Mouse (Mus musculus) CH12.LX (cell line): ENCODE measurements around the gene Nek2. TPM values are rescaled to one million over a fixed set of nuclear protein-coding genes. Genes with fewer than 3 reads are reported as not detected.

Source experiments
- DNase-seq: peaks from one replicate; pipeline ENCODE4 v3.0.0-alpha.2; 2013; ENCODE audit errors: extremely low read depth
- H3K27ac ChIP-seq: 2 replicates; pipeline ENCODE4 v1.5.1; 2012; ENCODE audit warnings: low read depth, mild to moderate bottlenecking, control low read depth, moderate library complexity; ENCODE audit not compliant: insufficient read depth
- H3K27me3 ChIP-seq: replicated peaks from 2 replicates; pipeline ENCODE3; 2012; ENCODE audit warnings: inconsistent platforms
- H3K36me3 ChIP-seq, 2 experiments: replicated peaks in 1 of 2; 2 replicates each; pipeline versions ENCODE3 to v1.6.1; 2012; ENCODE audit warnings: inconsistent platforms in 1 of 2, low read length in 1 of 2, mild to moderate bottlenecking in 1 of 2, mixed read lengths in 1 of 2, moderate library complexity in 1 of 2; ENCODE audit not compliant: control insufficient read depth in 1 of 2, insufficient read depth in 1 of 2
- H3K4me1 ChIP-seq, 2 experiments: 2 replicates each; pipeline ENCODE4 v1.6.1; 2012; ENCODE audit warnings: inconsistent platforms in 1 of 2, moderate library complexity in 1 of 2; ENCODE audit not compliant: insufficient read depth in 2 of 2, control insufficient read depth in 1 of 2
- H3K4me2 ChIP-seq: 2 replicates; pipeline ENCODE4 v1.6.1; 2012; ENCODE audit warnings: low read depth, mild to moderate bottlenecking, control low read depth; ENCODE audit not compliant: poor library complexity, insufficient read depth, severe bottlenecking
- H3K4me3 ChIP-seq, 3 experiments: fragments of 150-350 bp in 1 of 3; sonication (generic) in 1 of 3; replicated peaks in 1 of 3; 2 replicates each; pipeline versions ENCODE3 to v1.5.1; 2011 to 2012; ENCODE audit warnings: low read depth in 2 of 3, low read length in 2 of 3, mild to moderate bottlenecking in 2 of 3, moderate library complexity in 2 of 3, control low read depth in 1 of 3, improper control_type of control experiment in 1 of 3, inconsistent platforms in 1 of 3, mixed read lengths in 1 of 3; ENCODE audit not compliant: poor library complexity in 1 of 3
- H3K79me2 ChIP-seq: replicated peaks from 2 replicates; pipeline ENCODE4 v1.6.1; 2012; ENCODE audit warnings: mild to moderate bottlenecking, moderate library complexity; ENCODE audit not compliant: control insufficient read depth, poor library complexity, insufficient read depth, severe bottlenecking; ENCODE audit errors: extremely low read depth
- H3K9ac ChIP-seq: 2 replicates; pipeline ENCODE4 v1.6.1; 2012; ENCODE audit warnings: low read depth, mild to moderate bottlenecking, control low read depth, moderate library complexity; ENCODE audit not compliant: insufficient read depth
- H3K9me3 ChIP-seq: replicated peaks from 2 replicates; pipeline ENCODE3; 2012; ENCODE audit warnings: low read length, inconsistent platforms, mixed read lengths
- BHLHE40 ChIP-seq: IDR thresholded peaks from 2 replicates; pipeline ENCODE4 v1.6.1; 2011; ENCODE audit warnings: mild to moderate bottlenecking, low read depth, low read length, improper control_type of control experiment
- CHD1 ChIP-seq: IDR thresholded peaks from 2 replicates; pipeline ENCODE4 v1.6.1; 2012; ENCODE audit warnings: low read depth, low read length, improper control_type of control experiment, inconsistent platforms
- CTCF ChIP-seq, 2 experiments: IDR thresholded peaks in 1 of 2; conservative IDR thresholded peaks in 1 of 2; 2 replicates each; pipeline ENCODE4 v1.5.1; 2011 to 2012; ENCODE audit warnings: low read depth in 2 of 2, low read length in 2 of 2, improper control_type of control experiment in 1 of 2, inconsistent platforms in 1 of 2, mild to moderate bottlenecking in 1 of 2, moderate library complexity in 1 of 2
- ELF1 ChIP-seq: IDR thresholded peaks from 2 replicates; pipeline ENCODE4 v1.6.1; 2014; ENCODE audit warnings: low read depth, mild to moderate bottlenecking, inconsistent platforms, low read length, improper control_type of control experiment
- EP300 ChIP-seq: IDR thresholded peaks from 2 replicates; pipeline ENCODE4 v1.6.1; 2011; ENCODE audit warnings: low read length, improper control_type of control experiment
- ETS1 ChIP-seq: conservative IDR thresholded peaks from 2 replicates; pipeline ENCODE4 v1.6.1; 2012; ENCODE audit warnings: low read depth, mild to moderate bottlenecking, inconsistent platforms, low read length, improper control_type of control experiment, moderate library complexity
- GABPA ChIP-seq: IDR thresholded peaks from 2 replicates; pipeline ENCODE4 v1.6.1; 2012; ENCODE audit warnings: low read depth, low read length, improper control_type of control experiment, inconsistent platforms; ENCODE audit not compliant: insufficient replicate concordance
- HCFC1 ChIP-seq: IDR thresholded peaks from 2 replicates; pipeline ENCODE4 v1.6.1; 2012; ENCODE audit warnings: low read depth, mild to moderate bottlenecking, inconsistent platforms, low read length, improper control_type of control experiment
- IRF4 ChIP-seq: IDR thresholded peaks from 2 replicates; pipeline ENCODE4 v1.6.1; 2014; ENCODE audit warnings: low read depth, mild to moderate bottlenecking, inconsistent platforms, low read length, improper control_type of control experiment
- KAT2A ChIP-seq: IDR thresholded peaks from 2 replicates; pipeline ENCODE4 v1.6.1; 2012; ENCODE audit warnings: low read length, improper control_type of control experiment, inconsistent platforms; ENCODE audit not compliant: insufficient replicate concordance
- MAX ChIP-seq: IDR thresholded peaks from 2 replicates; pipeline ENCODE4 v1.6.1; 2011; ENCODE audit warnings: low read length, improper control_type of control experiment
- MAZ ChIP-seq: IDR thresholded peaks from 2 replicates; pipeline ENCODE4 v1.6.1; 2012; ENCODE audit warnings: low read depth, mild to moderate bottlenecking, inconsistent platforms, low read length, improper control_type of control experiment, moderate library complexity
- MYC ChIP-seq: IDR thresholded peaks from 2 replicates; pipeline ENCODE4 v1.6.1; 2011; ENCODE audit warnings: low read depth, mild to moderate bottlenecking, improper control_type of control experiment, low read length
- NELFE ChIP-seq: IDR thresholded peaks from 2 replicates; pipeline ENCODE4 v1.6.1; 2011; ENCODE audit warnings: low read depth, low read length, improper control_type of control experiment
- PAX5 ChIP-seq: IDR thresholded peaks from 2 replicates; pipeline ENCODE4 v1.6.1; 2012; ENCODE audit warnings: low read length, inconsistent platforms, mixed read lengths
- POLR2A ChIP-seq: IDR thresholded peaks from 2 replicates; pipeline ENCODE4 v1.6.1; 2011; ENCODE audit warnings: low read depth, mild to moderate bottlenecking, improper control_type of control experiment, low read length
- POLR2AphosphoS2 ChIP-seq: IDR thresholded peaks from 2 replicates; pipeline ENCODE4 v1.6.1; 2011; ENCODE audit warnings: low read depth, low read length, improper control_type of control experiment
- SIN3A ChIP-seq: IDR thresholded peaks from 2 replicates; pipeline ENCODE4 v1.6.1; 2012; ENCODE audit warnings: low read length, improper control_type of control experiment, inconsistent platforms
- TBP ChIP-seq: conservative IDR thresholded peaks from 2 replicates; pipeline ENCODE4 v1.6.1; 2011; ENCODE audit warnings: low read depth, low read length, improper control_type of control experiment
- TCF12 ChIP-seq: IDR thresholded peaks from 2 replicates; pipeline ENCODE4 v1.6.1; 2014; ENCODE audit warnings: low read depth, mild to moderate bottlenecking, inconsistent platforms, low read length, improper control_type of control experiment
- USF1 ChIP-seq: IDR thresholded peaks from 2 replicates; pipeline ENCODE4 v1.6.1; 2014; ENCODE audit warnings: low read depth, mild to moderate bottlenecking, inconsistent platforms, low read length, improper control_type of control experiment
- USF2 ChIP-seq: conservative IDR thresholded peaks from 2 replicates; pipeline ENCODE4 v1.6.1; 2011; ENCODE audit warnings: low read depth, low read length, improper control_type of control experiment
- ZC3H11A ChIP-seq: IDR thresholded peaks from 2 replicates; pipeline ENCODE4 v1.6.1; 2012; ENCODE audit warnings: low read depth, mild to moderate bottlenecking, inconsistent platforms, low read length, improper control_type of control experiment
- ZKSCAN1 ChIP-seq: IDR thresholded peaks from 2 replicates; pipeline ENCODE4 v1.6.1; 2012; ENCODE audit warnings: low read depth, inconsistent platforms, low read length, improper control_type of control experiment, borderline replicate concordance
- ZMIZ1 ChIP-seq: IDR thresholded peaks from 2 replicates; pipeline ENCODE4 v1.6.1; 2012; ENCODE audit warnings: low read depth, mild to moderate bottlenecking, inconsistent platforms, low read length, improper control_type of control experiment
- ZNF384 ChIP-seq: IDR thresholded peaks from 2 replicates; pipeline ENCODE4 v1.6.1; 2012; ENCODE audit warnings: low read depth, low read length, improper control_type of control experiment, inconsistent platforms
- dilution Hi-C: fragments of 300-500 bp; cut with MboI; formaldehyde crosslinking; loops from 2 replicates; pipeline ENCODE4 v1.14.3; 2020; ENCODE audit warnings: low sequenced_read_pairs; ENCODE audit not compliant: extremely low pct_unique_long_range_greater_than_20kb, extremely low pct_ligation_motif_present
- in situ Hi-C: fragments of 300-500 bp; cut with MboI; formaldehyde crosslinking; loops from 3 replicates; pipeline ENCODE4 v1.14.3; 2019; ENCODE audit warnings: low sequenced_read_pairs, low pct_ligation_motif_present, low pct_unique_long_range_greater_than_20kb, mixed read lengths
- polyA plus RNA-seq: library from polyadenylated mRNA; unstranded; fragments of >175 nt; gene quantifications from 2 replicates; pipeline ENCODE4 v1.2.1, GENCODE M21; 2012; ENCODE audit warnings: low read depth; ENCODE audit not compliant: insufficient read length
- total RNA-seq, 2 experiments: library from RNA; depleted of rRNA; stranded (reverse); fragments of 300-350 nt in 1 of 2; fragments of >200 nt in 1 of 2; gene quantifications; 2 replicates each; pipeline ENCODE4 v1.2.3; 2012 to 2014

Gene Nek2
- total and polyA plus RNA-seq, 3 experiments: 41.3 to 68.8 (median 51.2) TPM

GRCm38 (mm10) chr1:191859847-191860246, 38.6 kb downstream of the Nek2 start:
- TF ChIP-seq POLR2AphosphoS2 (no peak), ZKSCAN1 (no peak), KAT2A (no peak), BHLHE40 (no peak), EP300 (no peak), SIN3A (no peak), MAZ (no peak), HCFC1 (no peak), USF1 (no peak), ZNF384 (no peak), IRF4 (no peak), GABPA (no peak), POLR2A (no peak), CHD1 (no peak), PAX5 (no peak), ELF1 (no peak), ETS1 (no peak), ZC3H11A (no peak), MYC (no peak)
- Histone ChIP-seq H3K9ac (no peak overlapping the region), H3K4me1 (no peaks in the 10 kb centered on the region), H3K27ac (no peak overlapping the region), H3K4me2 (no peak overlapping the region), H3K27me3 (no peaks in the 10 kb centered on the region), H3K4me3 (no peak overlapping the region), H3K79me2 (no peaks in the 10 kb centered on the region), H3K36me3 (no peaks in the 10 kb centered on the region), H3K9me3 (peaks cover 2% of the 10 kb centered on the region)
- DNase-seq: no peak
- in situ Hi-C loops (no loop called here), dilution Hi-C loops (no loop called here)

- no peak overlapping the region for H3K4me2 ChIP-seq
- TF ChIP-seq TBP (no peak), CTCF (conservative IDR thresholded peaks at IDR 0.05 in 1 of 2, IDR thresholded peaks at IDR 0.05 in 1 of 2; ENCODE audit: low read depth in 2 of 2, low read length in 2 of 2) (no peak), MAX (no peak), USF2 (no peak), CHD1 (no peak), ZNF384 (no peak), ZC3H11A (no peak), NELFE (no peak), ETS1 (no peak), ZMIZ1 (no peak), TCF12 (no peak)
- in situ Hi-C loops: no loop called here
- H3K4me1 ChIP-seq: no peaks in the 10 kb centered on the region
- dilution Hi-C loops: no loop called here
- no peaks in the 10 kb centered on the region for H3K36me3 ChIP-seq
- H3K27me3 ChIP-seq: no peaks in the 10 kb centered on the region
- H3K4me3 ChIP-seq: no peak overlapping the region
- peaks cover 4% of the 10 kb centered on the region for H3K9me3 ChIP-seq
- DNase-seq: no peak
- no peak overlapping the region for H3K9ac ChIP-seq
- no peaks in the 10 kb centered on the region for H3K79me2 ChIP-seq
- no peak overlapping the region for H3K27ac ChIP-seq
Measured at GRCm38 (mm10) chr1:191861247-191861646, 40.0 kb downstream of the Nek2 start.
